Mouse (Mus musculus): ENCODE measurements at regions not wholly inside any gene's neighbourhood (a gene's known extent, or its start where the extent isn't known, plus 50 kb on each side); places are given as distances from the start of the nearest gene placed in this dataset.

DNA sequence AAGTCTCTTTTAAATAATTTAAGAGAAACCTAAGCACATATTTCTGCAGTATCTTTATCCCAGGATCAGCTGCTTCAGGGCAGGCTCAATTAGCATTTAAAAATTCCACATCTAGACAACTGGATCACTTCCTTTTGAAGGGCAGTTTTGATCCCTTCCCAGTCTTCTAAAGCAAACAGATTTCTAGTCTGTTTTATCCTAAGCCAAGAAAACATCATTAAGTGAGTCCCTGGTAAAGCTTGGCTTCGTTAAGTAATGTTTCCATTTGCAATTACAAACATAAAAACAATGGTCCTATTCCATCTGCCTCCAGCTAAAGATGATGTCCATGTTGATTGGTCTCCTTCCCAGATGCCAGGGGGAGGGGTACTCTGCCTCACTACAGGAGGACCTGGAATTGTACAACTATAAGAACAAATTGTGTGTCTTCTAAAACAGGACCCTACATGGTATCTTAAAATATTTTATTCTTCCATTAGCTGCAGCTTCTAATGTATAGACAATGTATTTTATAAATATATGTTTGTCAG lies 779.8 kb upstream of the Tbl1xr1 start:
- Histone ChIP-seq H3K27me3 (no peaks in the 10 kb centered on the region), H3K4me1 (replicated peaks) (no peaks in the 10 kb centered on the region), H3K9ac (no peak overlapping the region), H3K9me3 (no peaks in the 10 kb centered on the region), H3K4me2 (no peak overlapping the region), H3K36me3 (no peaks in the 10 kb centered on the region), H3K27ac (replicated peaks) (no peak overlapping the region), H3K4me3 (no peak overlapping the region)
- 42% methylated on average over 1 of the region's 1 CpGs for WGBS
- no peak for ATAC-seq (ENCODE audit: low FRiP score, low read depth)

DNA sequence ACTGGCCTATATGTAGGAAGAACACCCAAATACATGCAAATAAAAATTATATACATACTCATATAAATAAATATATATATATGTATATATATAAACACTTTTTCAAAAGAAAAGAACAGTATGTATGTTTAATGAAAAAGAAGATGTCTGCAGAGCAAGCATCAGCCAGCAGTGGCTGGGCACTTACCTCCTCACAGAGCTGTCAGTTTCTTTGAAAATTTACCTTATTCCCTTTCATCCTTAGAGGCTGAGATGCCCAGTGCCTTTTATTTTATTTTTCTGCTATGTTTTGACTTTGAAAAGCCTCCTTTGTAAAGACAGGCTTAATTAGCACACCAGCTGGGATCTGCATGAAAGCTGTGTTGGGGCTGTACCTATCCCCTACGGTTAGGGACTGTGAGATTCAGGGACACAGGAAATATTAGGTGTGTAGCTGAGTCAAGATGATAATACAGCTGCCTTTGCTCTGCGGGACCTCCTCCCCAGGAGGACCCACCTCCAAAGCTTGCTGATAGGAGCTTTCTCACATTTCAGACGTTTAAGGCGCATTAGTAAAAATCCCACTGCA lies 751.0 kb upstream of the Tbl1xr1 start:
- H3K36me3 ChIP-seq: no peaks in the 10 kb centered on the region
- H3K4me1 ChIP-seq (replicated peaks): no peaks in the 10 kb centered on the region
- no peaks in the 10 kb centered on the region for H3K9me3 ChIP-seq
- ATAC-seq (ENCODE audit: low FRiP score, low read depth): no peak
- no peak overlapping the region for H3K4me3 ChIP-seq
- no peak overlapping the region for H3K27ac ChIP-seq (replicated peaks)
- no peak overlapping the region for H3K4me2 ChIP-seq
- H3K9ac ChIP-seq: no peak overlapping the region
- H3K27me3 ChIP-seq: no peaks in the 10 kb centered on the region
- WGBS: 48% methylated on average over 4 of the region's 4 CpGs

DNA sequence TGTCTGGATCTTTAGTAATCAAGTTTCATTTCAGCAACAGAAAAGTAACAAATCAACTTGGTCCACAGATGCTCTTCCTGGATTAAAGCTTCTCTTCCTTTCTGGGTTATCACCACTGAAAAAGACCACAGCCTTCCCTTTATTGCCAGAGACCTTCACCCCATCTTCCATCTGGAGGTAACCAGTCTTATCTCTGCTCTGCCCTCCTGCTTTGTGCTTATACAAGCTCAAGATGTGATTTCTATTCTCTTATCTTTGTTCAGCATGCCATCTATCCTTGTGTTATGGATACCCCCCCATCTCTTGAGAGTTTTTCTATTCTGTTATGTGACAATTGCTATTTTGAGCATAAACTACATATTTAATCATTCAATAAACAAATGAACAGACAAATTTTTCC lies 734.5 kb upstream of the Tbl1xr1 start:
- H3K4me3 ChIP-seq: no peak overlapping the region
- no peak overlapping the region for H3K4me2 ChIP-seq
- no peaks in the 10 kb centered on the region for H3K27me3 ChIP-seq
- no peak overlapping the region for H3K27ac ChIP-seq (replicated peaks)
- ATAC-seq (ENCODE audit: low FRiP score, low read depth): no peak
- no peaks in the 10 kb centered on the region for H3K4me1 ChIP-seq (replicated peaks)
- H3K36me3 ChIP-seq: no peaks in the 10 kb centered on the region
- no peaks in the 10 kb centered on the region for H3K9me3 ChIP-seq
- no peak overlapping the region for H3K9ac ChIP-seq

DNA sequence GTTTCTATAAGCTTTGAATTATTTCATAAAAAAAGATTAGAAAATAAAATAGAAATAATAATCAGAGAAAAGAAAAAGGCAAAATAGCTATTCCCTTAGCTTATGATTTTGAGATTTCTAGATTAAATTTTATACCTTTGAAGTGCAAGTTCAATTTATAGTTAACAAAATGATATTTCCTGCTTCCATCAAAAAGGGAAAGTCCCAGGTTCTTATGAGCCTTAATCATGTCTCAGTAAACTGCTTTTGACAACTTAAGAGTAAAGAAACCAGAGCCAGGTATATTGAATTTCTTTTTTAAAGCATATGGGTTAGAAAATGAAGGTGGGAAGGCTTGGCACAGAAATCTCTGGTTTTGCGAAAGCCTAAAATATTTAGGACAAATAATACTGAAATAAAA lies 733.4 kb upstream of the Tbl1xr1 start:
- no peak overlapping the region for H3K9ac ChIP-seq
- H3K36me3 ChIP-seq: no peaks in the 10 kb centered on the region
- H3K27me3 ChIP-seq: no peaks in the 10 kb centered on the region
- no peak overlapping the region for H3K27ac ChIP-seq (replicated peaks)
- H3K4me2 ChIP-seq: no peak overlapping the region
- 98% methylated on average over 1 of the region's 1 CpGs for whole genome bisulfite sequencing
- no peak for ATAC-seq (ENCODE audit: low FRiP score, low read depth)
- no peaks in the 10 kb centered on the region for H3K4me1 ChIP-seq (replicated peaks)
- no peak overlapping the region for H3K4me3 ChIP-seq
- H3K9me3 ChIP-seq: no peaks in the 10 kb centered on the region

DNA sequence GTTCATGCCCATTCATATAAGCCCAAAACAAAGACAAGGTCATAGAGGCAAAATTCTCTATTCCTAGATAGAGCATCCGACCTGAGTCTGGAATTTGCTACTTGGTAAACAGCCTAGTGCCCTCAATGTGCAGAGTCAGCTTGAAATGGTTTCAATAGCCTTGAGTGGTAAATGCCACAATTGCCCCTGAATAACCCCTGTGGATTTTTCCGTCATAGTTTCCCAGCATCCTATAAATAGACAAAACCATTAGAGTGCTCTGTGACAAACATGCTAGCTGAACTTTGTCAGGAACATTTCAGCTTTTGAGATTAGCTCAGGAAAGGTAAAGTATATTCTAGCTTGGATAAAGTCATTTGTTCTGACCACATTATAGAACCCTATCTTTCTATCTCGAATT lies 727.0 kb upstream of the Tbl1xr1 start:
- 81% methylated on average over 3 of the region's 3 CpGs for WGBS
- no peak overlapping the region for H3K4me2 ChIP-seq
- H3K9me3 ChIP-seq: no peaks in the 10 kb centered on the region
- no peak overlapping the region for H3K9ac ChIP-seq
- H3K27ac ChIP-seq (replicated peaks): no peak overlapping the region
- H3K36me3 ChIP-seq: no peaks in the 10 kb centered on the region
- no peaks in the 10 kb centered on the region for H3K27me3 ChIP-seq
- no peak overlapping the region for H3K4me3 ChIP-seq
- no peak for ATAC-seq (ENCODE audit: low FRiP score, low read depth)
- H3K4me1 ChIP-seq (replicated peaks): no peaks in the 10 kb centered on the region

DNA sequence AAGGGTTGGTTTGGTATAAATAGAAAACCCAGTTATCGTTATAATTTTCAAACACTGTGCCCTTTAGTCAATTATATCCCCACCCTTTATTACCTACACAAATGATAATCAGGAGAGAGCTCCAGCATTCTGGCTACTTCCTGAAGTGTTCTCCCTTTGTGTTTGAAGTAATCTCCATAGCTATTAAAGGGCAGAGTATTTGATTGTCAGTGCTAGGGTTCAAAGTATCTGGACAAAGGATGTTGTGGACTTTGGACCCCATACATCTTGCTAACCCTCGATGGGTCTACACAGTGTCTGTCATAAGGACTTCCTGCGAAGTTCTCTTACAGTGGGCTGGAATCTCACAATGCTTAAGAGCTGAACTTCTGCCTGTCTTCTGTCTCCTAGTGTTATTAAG lies 720.3 kb upstream of the Tbl1xr1 start:
- Histone ChIP-seq H3K27ac (replicated peaks) (no peak overlapping the region), H3K4me3 (no peak overlapping the region), H3K9ac (no peak overlapping the region), H3K36me3 (no peaks in the 10 kb centered on the region), H3K9me3 (no peaks in the 10 kb centered on the region), H3K4me1 (replicated peaks) (peaks cover 12% of the 10 kb centered on the region), H3K4me2 (no peak overlapping the region), H3K27me3 (no peaks in the 10 kb centered on the region)
- WGBS: 81% methylated on average over 3 of the region's 3 CpGs
- no peak for ATAC-seq (ENCODE audit: low FRiP score, low read depth)

DNA sequence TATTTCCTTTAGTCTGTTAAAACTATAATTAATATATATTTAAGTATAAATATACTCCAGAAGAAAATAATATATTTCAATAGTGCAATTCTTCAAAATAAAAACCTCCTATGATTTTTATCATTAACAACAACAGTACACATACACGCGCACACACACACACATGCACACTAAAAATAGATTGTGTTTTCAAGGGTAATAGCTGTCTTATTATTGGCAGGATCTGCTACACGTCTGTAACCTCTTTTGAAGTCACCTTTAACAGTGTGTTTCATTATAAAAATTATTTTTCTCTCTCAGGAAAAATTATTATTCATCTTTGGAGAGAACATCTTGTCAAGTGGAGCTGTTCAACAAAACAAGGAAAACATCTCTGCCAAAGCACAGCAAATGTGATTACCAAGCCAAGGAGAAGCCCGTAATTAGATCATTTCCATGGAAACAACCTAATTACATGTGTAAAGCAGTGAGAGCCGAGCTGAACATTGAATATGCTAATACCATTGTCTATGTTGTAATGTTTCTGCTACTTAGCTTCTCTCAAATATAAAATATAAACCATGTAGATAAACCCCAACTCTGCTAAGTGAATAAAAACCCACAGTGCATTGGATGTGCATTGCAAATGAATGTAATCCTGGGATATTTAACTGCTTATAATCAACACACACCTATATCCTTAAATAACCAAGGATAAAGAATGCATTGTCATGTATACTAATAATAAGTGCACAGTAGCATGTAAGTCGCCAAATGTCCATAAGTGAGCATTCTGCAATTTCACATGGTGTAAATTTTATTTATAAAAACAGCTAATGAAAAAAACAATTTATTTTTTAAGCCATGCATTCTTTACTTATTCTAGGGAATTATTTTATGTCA lies 719.4 kb upstream of the Tbl1xr1 start:
- Histone ChIP-seq H3K4me2 (no peak overlapping the region), H3K4me1 (replicated peaks) (peaks cover 12% of the 10 kb centered on the region), H3K9ac (no peak overlapping the region), H3K36me3 (no peaks in the 10 kb centered on the region), H3K27ac (replicated peaks) (peak overlapping the region; percentile 64), H3K27me3 (no peaks in the 10 kb centered on the region), H3K4me3 (no peak overlapping the region), H3K9me3 (no peaks in the 10 kb centered on the region)
- ATAC-seq (ENCODE audit: low FRiP score, low read depth): peak; percentile 87
- 38% methylated on average over 6 of the region's 6 CpGs for WGBS

DNA sequence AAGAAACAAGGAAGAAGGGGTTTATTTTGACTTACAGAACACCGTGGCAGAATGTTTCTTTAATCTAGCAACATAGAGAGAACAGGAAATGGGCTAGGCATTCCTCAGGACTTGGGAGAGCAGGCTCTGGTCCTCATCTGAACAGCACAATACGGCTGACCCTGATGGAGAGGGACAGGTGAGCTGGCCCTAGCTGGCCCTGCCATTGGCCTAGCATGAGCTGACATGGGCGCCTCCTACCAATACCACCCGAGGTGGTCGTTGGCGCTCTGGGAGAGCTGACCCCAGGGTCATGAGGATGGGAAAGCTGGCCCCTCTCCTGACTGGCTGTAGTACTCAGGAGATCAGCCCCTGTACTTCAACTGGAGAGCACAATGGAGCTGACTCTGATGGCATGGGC lies 718.4 kb upstream of the Tbl1xr1 start:
- Histone ChIP-seq H3K4me3 (no peak overlapping the region), H3K4me1 (replicated peaks) (peaks cover 12% of the 10 kb centered on the region), H3K9ac (no peak overlapping the region), H3K36me3 (no peaks in the 10 kb centered on the region), H3K27me3 (no peaks in the 10 kb centered on the region), H3K4me2 (no peak overlapping the region), H3K27ac (replicated peaks) (no peak overlapping the region), H3K9me3 (no peaks in the 10 kb centered on the region)
- ATAC-seq (ENCODE audit: low FRiP score, low read depth): peak; percentile 39; the same call in 1 of the 2 replicates
- WGBS: 89% methylated on average over 6 of the region's 6 CpGs

DNA sequence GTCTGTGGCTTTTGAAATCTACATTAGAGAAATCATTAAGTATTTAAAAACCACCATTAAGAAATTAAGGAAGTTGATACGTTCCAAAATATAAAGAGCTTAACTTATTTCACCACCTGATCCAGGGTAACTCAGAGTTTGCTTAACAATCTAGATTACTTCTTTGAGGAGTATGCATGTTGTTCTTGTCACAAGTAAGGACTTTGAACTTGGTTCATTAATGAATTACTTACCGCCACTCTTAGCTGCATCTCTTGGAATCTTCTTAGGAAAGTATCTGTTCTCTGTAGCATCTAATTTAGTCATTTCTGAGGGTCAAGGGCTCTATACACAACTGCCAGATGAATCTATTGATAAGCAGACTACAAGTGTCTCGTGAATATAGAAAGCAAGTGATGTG lies 715.4 kb upstream of the Tbl1xr1 start:
- peaks cover 11% of the 10 kb centered on the region for H3K4me1 ChIP-seq (replicated peaks)
- H3K9me3 ChIP-seq: no peaks in the 10 kb centered on the region
- H3K4me3 ChIP-seq: no peak overlapping the region
- WGBS: 87% methylated on average over 3 of the region's 3 CpGs
- H3K4me2 ChIP-seq: no peak overlapping the region
- H3K36me3 ChIP-seq: no peaks in the 10 kb centered on the region
- no peaks in the 10 kb centered on the region for H3K27me3 ChIP-seq
- no peak overlapping the region for H3K9ac ChIP-seq
- H3K27ac ChIP-seq (replicated peaks): no peak overlapping the region
- ATAC-seq (ENCODE audit: low FRiP score, low read depth): no peak

DNA sequence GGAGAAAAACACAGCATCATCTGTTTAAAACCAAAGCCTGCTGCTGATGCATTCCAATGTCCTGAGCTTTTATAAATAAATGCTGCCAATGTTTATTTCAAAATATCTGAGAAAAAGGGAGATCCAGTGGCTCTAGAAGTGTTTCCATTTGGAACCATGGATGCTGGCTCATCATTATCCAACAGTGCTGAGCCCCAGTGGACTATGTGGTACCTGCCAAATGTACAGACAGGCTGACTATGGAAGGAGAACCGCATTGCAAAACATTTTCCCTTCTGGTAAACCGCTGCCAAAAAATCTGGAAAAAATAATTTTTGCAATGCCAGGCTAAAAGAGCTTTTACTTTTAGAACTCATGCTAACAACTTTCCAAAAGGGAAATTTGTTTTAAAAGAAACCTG lies 696.6 kb upstream of the Tbl1xr1 start:
- H3K4me3 ChIP-seq: no peak overlapping the region
- no peaks in the 10 kb centered on the region for H3K36me3 ChIP-seq
- H3K9me3 ChIP-seq: no peaks in the 10 kb centered on the region
- no peaks in the 10 kb centered on the region for H3K4me1 ChIP-seq (replicated peaks)
- H3K4me2 ChIP-seq: no peak overlapping the region
- ATAC-seq (ENCODE audit: low FRiP score, low read depth): no peak
- no peaks in the 10 kb centered on the region for H3K27me3 ChIP-seq
- 88% methylated on average over 2 of the region's 2 CpGs for WGBS
- no peak overlapping the region for H3K9ac ChIP-seq
- no peak overlapping the region for H3K27ac ChIP-seq (replicated peaks)

DNA sequence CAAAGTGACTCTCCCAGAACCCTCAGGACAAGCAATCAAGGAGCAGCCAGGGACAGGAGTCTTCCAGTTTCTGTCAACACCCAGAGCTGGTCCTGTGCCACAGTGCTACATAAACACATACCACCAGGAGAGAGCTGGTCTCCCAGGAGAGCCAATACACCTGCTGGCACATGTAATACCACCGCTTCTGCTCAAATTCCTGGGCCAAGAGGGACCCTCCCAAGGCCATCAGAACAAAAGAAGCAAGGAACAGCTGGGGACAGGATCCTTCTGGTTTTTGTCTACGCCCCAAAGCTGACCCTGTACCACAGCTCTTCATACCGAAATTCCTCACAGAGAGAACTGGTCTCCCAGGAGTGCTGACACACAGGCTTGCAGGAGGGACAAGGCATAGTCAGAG lies 695.4 kb upstream of the Tbl1xr1 start:
- H3K4me2 ChIP-seq: no peak overlapping the region
- H3K9me3 ChIP-seq: no peaks in the 10 kb centered on the region
- no peak for ATAC-seq (ENCODE audit: low FRiP score, low read depth)
- no peak overlapping the region for H3K4me3 ChIP-seq
- no peaks in the 10 kb centered on the region for H3K27me3 ChIP-seq
- no peak overlapping the region for H3K27ac ChIP-seq (replicated peaks)
- no peaks in the 10 kb centered on the region for H3K36me3 ChIP-seq
- H3K4me1 ChIP-seq (replicated peaks): no peaks in the 10 kb centered on the region
- WGBS: 42% methylated on average over 3 of the region's 3 CpGs
- H3K9ac ChIP-seq: no peak overlapping the region

DNA sequence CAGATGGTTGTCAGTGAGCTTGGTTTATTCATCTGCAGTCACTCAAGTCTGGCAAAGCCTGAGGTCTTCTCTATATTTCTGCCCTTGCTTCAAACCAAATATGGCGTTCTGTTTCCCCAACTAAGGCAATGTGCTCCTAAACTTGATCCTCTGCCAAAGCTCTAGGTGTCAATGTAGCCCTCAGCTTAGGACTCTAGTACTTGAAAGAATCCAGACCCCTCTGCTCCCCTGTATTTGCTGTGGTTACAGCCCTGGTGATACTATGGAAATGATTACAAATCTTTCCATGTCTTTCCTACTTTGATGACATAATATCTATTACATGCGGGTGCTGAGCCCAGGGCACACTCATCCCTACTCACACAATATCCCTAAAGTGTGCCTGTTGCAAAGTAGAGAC lies 672.9 kb upstream of the Tbl1xr1 start:
- Histone ChIP-seq H3K9me3 (no peaks in the 10 kb centered on the region), H3K4me3 (no peak overlapping the region), H3K36me3 (no peaks in the 10 kb centered on the region), H3K4me1 (replicated peaks) (no peaks in the 10 kb centered on the region), H3K27me3 (no peaks in the 10 kb centered on the region), H3K27ac (replicated peaks) (no peak overlapping the region), H3K4me2 (no peak overlapping the region), H3K9ac (no peak overlapping the region)
- 91% methylated on average over 2 of the region's 2 CpGs for WGBS
- ATAC-seq (ENCODE audit: low FRiP score, low read depth): no peak

Measured in hindbrain, embryonic 15.5 days (tissue).